Mouse (Mus musculus) Muller cell, postnatal 12 days (primary cell): ENCODE measurements at regions not wholly inside any gene's neighbourhood (a gene's known extent, or its start where the extent isn't known, plus 50 kb on each side); places are given as distances from the start of the nearest gene placed in this dataset.
A peak's percentile ranks its signal among the peaks of the same experiment; 100 is the strongest.

Experiments
- DNase-seq: peaks from one replicate; pipeline ENCODE4 v3.0.0-alpha.2; 2015; ENCODE audit errors: inconsistent ontology term

DNA sequence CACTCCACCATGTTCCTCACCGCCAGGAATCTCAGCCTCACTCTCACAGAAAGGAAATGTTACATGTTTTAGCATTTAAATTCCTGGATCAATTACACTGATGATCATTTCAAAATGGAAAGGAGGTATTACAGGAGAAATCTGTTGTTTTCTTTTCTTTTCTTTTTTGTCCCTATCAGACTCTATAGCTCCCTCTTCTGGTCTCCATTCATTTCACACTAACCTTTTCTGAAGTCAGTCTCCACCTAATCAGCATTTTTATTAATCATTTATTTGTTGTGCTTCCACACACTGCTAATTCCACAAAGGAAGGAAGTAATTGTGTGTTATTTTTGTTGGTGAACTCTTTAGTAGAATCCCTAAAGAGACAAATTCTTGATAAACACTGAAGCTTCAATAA is 130.5 kb upstream of the Car10 start:
- no peak for DNase-seq

DNA sequence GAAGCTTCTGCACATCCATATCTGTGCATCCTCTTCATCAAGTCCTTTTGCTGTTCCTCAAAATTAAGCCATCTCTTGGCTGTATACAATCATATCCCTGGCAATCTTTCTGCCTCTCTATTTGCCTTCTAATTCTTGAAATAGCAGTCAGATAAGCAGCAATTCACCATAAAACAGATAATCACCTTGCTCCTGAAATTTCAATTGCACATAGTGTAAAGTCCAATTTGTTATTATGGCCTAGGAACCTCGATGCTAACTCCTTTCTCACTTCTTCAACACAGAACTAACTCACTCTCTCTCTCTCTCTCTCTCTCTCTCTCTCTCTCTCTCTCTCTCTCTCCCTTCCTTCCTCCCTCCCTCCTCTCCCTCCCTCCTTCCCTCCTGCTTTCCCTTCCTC is 98.2 kb upstream of the Car10 start:
- DNase-seq = no peak

DNA sequence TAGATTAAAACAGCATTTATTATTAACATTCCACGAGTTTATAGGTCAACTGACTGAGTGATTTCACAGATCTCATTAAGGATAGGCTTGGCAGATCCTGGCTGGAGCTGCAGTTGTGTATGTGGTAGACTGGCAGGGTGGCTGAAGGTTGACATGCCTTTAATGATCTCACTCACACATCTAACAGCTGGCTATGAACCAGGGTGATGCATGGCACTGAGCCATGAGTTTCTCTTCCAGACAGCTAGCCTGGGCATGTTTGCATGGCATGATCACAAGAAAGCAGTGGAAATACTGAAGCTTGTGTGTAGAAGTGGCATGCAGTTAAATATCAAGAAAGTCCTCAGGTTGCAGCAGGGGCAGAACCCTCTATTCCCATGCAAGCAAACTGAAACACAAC is 91.8 kb upstream of the Car10 start:
- DNase-seq = peak; percentile 89

DNA sequence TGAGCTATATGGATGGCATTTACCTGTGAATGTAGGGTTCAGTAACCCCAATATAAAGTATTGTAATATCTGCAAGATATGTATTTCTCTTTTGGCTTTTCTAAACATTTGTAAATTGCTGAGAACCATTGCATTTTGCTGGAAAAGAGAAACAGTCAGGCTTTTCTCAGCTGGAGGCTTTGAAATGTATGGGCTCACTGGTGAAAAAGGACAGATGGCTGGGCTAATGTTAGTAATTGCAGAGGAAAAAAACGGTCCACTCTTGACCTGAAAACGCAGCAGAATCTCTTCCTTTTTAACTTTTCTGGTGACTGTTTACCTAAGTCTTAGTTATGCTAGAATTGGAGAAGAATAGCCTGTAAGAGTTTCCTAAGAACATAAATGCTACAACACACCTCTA is 71.8 kb upstream of the Car10 start:
- DNase-seq = no peak

DNA sequence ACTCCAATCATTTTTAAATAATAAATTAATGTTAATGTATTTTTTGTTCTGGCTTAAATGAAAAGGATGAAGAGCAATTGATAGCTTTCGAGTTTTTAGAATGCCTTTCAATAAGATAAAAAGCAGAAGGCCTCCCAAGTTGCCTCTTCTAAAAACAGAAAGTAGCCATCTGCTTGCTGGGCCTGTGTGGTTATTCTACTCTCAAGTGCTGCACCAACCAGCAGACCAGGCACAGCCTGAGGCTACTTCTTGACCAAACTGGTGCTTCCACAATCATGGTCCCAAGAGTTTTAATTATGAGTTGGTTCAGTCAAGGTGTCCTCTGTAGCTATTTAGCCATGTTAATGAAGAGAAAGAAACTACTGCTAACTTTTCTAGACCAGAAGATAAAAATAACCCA is 62.3 kb upstream of the Car10 start:
- no peak for DNase-seq

DNA sequence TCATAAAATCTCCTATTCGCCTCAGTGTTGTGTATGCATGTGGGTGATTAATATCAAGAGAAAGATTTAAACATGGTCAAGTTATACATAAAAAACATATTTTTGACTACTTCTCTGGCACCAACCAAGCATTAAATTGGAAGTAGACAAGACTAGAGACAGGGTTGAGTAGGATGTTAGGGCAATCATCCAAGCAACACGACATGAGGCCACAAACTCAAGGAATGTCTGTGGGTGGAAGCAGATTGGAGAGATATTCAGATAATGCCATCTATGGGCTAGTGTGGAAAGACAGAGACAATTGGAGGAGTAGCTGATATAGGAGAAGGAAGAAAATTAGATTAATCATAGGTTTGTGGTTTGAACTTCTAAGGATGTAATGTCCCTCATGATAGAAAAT is 60.0 kb upstream of the Car10 start:
- peak; percentile 89 for DNase-seq

DNA sequence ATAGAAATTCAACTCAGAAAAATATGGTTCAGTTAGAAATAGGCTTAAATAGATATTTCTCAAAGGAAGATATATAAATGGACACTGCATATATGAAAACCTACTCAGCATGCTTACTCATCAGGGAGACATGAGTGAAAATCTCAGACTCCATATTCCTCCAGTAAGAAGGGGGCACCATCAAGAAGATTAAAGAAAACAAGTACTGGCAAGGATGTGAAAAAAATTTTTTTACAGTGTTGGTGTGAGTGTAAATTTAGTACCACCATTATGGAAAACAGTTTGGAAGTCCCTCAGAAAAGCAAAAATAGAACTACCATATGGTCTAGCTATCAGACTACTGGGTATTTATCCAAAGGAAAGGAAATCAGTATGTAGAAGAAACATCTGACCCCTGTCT is 58.5 kb upstream of the Car10 start:
- no peak for DNase-seq

DNA sequence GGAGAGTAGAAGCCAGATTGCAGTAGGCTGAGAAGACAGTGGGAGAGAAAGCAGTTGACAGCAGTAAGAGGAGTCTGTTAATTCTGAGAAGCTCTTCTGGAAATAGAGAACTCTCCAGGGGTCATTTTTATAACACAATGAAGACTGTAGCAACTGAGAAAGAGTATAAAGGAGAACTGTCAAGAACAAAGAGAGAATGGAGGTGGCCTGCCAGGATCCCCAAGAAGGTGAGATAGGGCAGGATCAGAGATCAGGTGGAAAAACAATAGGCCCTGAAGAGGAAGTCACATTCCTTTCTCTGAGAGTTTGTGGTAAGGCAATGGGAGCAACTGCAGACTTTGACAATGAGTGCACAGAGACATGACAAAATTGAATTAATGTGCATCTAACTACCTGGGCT is 57.0 kb upstream of the Car10 start:
- DNase-seq = no peak

DNA sequence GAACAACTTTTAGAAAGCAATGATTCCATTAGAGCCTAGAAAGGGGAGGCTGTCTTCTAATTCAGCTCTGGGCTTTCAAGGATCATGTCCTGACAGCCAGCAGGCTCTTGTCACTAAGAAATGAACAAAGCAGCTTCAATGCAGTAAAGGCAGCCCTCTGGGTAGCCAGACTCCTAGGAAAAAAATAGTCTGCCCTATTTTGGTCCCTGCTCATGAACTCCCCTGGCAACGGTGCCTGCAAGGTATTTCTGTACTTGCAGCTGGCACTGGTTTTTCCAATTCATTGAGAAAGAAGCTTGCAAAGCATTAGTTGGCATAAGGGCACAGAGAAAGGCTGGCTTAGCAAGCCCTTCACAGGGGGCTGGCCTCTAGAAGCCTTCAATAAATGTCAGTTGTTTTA is 52.8 kb upstream of the Car10 start:
- peak; percentile 11 for DNase-seq
